Mouse (Mus musculus): ENCODE measurements around the gene B3gnt9.
A peak's percentile ranks its signal among the peaks of the same experiment; 100 is the strongest.

The B3gnt9 gene

GRCm38 (mm10) chr8:105217926-105218522 is 36.9 kb downstream of the B3gnt9 start:
- DNase-seq (ENCODE audit: low read depth, low spot score): peak; percentile 88

GRCm38 (mm10) chr8:105214104-105214503 is 40.8 kb downstream of the B3gnt9 start:
- peak; percentile 51 for DNase-seq (ENCODE audit: low read depth, low spot score)

GRCm38 (mm10) chr8:105209153-105210110 is 45.5 kb downstream of the B3gnt9 start:
- no peak for DNase-seq (ENCODE audit: low read depth, low spot score)

- no peak for DNase-seq (ENCODE audit: low read depth, low spot score)
These were observed 47.2 kb downstream of the B3gnt9 start for GRCm38 (mm10) chr8:105207675-105208273.

GRCm38 (mm10) chr8:105206766-105207275 is 48.1 kb downstream of the B3gnt9 start:
- no peak for DNase-seq (ENCODE audit: low read depth, low spot score)

GRCm38 (mm10) chr8:105205748-105206147 is 49.2 kb downstream of the B3gnt9 start:
- no peak for DNase-seq (ENCODE audit: low read depth, low spot score)

Data from 3T3-L1 (cell line).